Mouse (Mus musculus) lung, postnatal 0 days (tissue): ENCODE results near the gene 1700021F05Rik. TPM values are rescaled to one million over a fixed set of nuclear protein-coding genes. Genes with fewer than 3 reads are reported as not detected.

Experiments
- ATAC-seq: fragments of 200-750 bp; cut with Nextera tagmentation; 2 replicates; pipeline ENCODE4 v1.8.0; 2017; ENCODE audit warnings: moderate library complexity
- DNase-seq: peaks from one replicate; pipeline ENCODE4 v3.0.0-alpha.2; 2016; ENCODE audit warnings: low spot score
- H3K27ac ChIP-seq: fragments of 300-500 bp; sonication (generic); 2 replicates; pipeline ENCODE4 v1.5.1; 2014; ENCODE audit warnings: antibody characterized with exemption, mild to moderate bottlenecking, low read length, mixed read lengths
- H3K27me3 ChIP-seq: fragments of 300-500 bp; sonication (generic); replicated peaks from 2 replicates; pipeline ENCODE4 v1.6.1; 2014; ENCODE audit warnings: low read length, mixed read lengths; ENCODE audit not compliant: insufficient read depth
- H3K36me3 ChIP-seq: fragments of 300-500 bp; sonication (generic); 2 replicates; pipeline ENCODE4 v1.6.1; 2014; ENCODE audit warnings: low read length, mixed read lengths; ENCODE audit not compliant: insufficient read depth
- H3K4me1 ChIP-seq: fragments of 300-500 bp; sonication (generic); 2 replicates; pipeline ENCODE4 v1.6.1; 2014; ENCODE audit warnings: antibody characterized with exemption, low read depth, low read length, mixed read lengths; ENCODE audit not compliant: insufficient read depth
- H3K4me2 ChIP-seq: fragments of 300-500 bp; sonication (generic); replicated peaks from 2 replicates; pipeline ENCODE4 v1.6.1; 2014; ENCODE audit warnings: low read depth, mild to moderate bottlenecking, low read length, moderate library complexity, mixed read lengths
- H3K4me3 ChIP-seq: fragments of 300-500 bp; sonication (generic); 2 replicates; pipeline ENCODE4 v1.5.1; 2014; ENCODE audit warnings: low read depth, low read length
- H3K9ac ChIP-seq: fragments of 300-500 bp; sonication (generic); replicated peaks from 2 replicates; pipeline ENCODE4 v1.6.1; 2014; ENCODE audit warnings: low read depth, mild to moderate bottlenecking
- H3K9me3 ChIP-seq: fragments of 300-500 bp; sonication (generic); 2 replicates; pipeline ENCODE4 v1.6.1; 2016; ENCODE audit warnings: low read length, mixed read lengths
- CTCF ChIP-seq: IDR thresholded peaks from 2 replicates; pipeline ENCODE4 v1.5.1; 2016; ENCODE audit warnings: antibody characterized with exemption, mild to moderate bottlenecking
- EP300 ChIP-seq: IDR thresholded peaks from 2 replicates; pipeline ENCODE4 v1.6.1; 2016; ENCODE audit warnings: antibody characterized with exemption, mild to moderate bottlenecking, control low read depth
- WGBS: fragments of 180-500 bp; shearing (Covaris S2); extraction: QIAGEN DNeasy Blood & Tissue Kit; methylation state at CpG from one replicate; pipeline ENCODE4 v1.1.7; 2014; 5-methylcytosine and 5-hydroxymethylcytosine counted together
- polyA plus RNA-seq: library from polyadenylated mRNA; unstranded; fragments of >200 nt; fragmentation: Nextera tagmentation; extraction: Ambion mirVana; gene quantifications from 2 replicates; pipeline ENCODE4 v1.2.1, GENCODE M21; 2015

The 1700021F05Rik gene
- polyA plus RNA-seq, 1 experiment from 2014 or later, result 34.2 TPM

DNA sequence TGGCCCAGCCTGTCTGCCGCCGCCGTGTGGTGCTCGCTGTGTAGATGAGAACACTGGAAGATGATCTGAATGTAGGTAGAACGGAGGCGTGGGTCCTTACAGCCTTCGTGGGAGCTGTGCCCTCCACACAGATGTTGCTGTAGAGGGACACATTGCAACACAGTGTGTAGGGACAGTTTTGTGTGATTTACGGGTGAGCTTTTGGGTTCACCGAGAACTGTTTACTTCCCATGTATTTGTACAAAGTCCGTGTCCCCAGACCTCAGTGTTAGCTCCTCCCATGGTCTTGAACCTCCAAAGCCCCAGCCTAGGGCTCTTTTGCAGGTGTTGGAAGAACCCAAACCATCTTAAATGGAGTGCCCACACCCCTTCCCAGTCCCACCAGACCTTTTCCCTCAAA is 27.8 kb downstream of the 1700021F05Rik start:
- Histone ChIP-seq H3K36me3 (0 out of 2 replicates have a peak, but pooled peaks cover 7% of the 10 kb centered on the region), H3K4me2 (no peak overlapping the region), H3K4me1 (peaks cover 7% of the 10 kb centered on the region; the same call in 1 of the 2 replicates), H3K27me3 (no peaks in the 10 kb centered on the region), H3K9me3 (no peaks in the 10 kb centered on the region), H3K27ac (no peak overlapping the region), H3K4me3 (no peak overlapping the region), H3K9ac (no peak overlapping the region)
- TF ChIP-seq EP300, result no peak
- no peak for TF ChIP-seq CTCF
- no peak for ATAC-seq
- no peak for DNase-seq
- 87% methylated on average over 10 of the region's 10 CpGs for WGBS

GRCm38 (mm10) chr10:43509228-43509627 is 31.6 kb downstream of the 1700021F05Rik start:
- Histone ChIP-seq H3K9me3 (no peaks in the 10 kb centered on the region), H3K36me3 (0 out of 2 replicates have a peak, but pooled peaks cover 7% of the 10 kb centered on the region), H3K4me2 (no peak overlapping the region), H3K27ac (no peak overlapping the region), H3K4me3 (no peak overlapping the region), H3K9ac (no peak overlapping the region), H3K27me3 (no peaks in the 10 kb centered on the region), H3K4me1 (no peaks in the 10 kb centered on the region)
- TF ChIP-seq EP300 (no peak), CTCF (no peak)
- DNase-seq, result no peak
- WGBS, result 93% methylated on average over 7 of the region's 7 CpGs
- no peak for ATAC-seq

GRCm38 (mm10) chr10:43507051-43507450 is 33.7 kb downstream of the 1700021F05Rik start:
- DNase-seq, result no peak
- Histone ChIP-seq H3K27me3 (no peaks in the 10 kb centered on the region), H3K9me3 (no peaks in the 10 kb centered on the region), H3K4me1 (no peaks in the 10 kb centered on the region), H3K36me3 (0 out of 2 replicates have a peak, but pooled peaks cover 7% of the 10 kb centered on the region), H3K4me3 (no peak overlapping the region), H3K9ac (no peak overlapping the region), H3K4me2 (no peak overlapping the region), H3K27ac (no peak overlapping the region)
- TF ChIP-seq CTCF (no peak), EP300 (no peak)
- 69% methylated on average over 4 of the region's 4 CpGs for WGBS
- ATAC-seq, result no peak

DNA sequence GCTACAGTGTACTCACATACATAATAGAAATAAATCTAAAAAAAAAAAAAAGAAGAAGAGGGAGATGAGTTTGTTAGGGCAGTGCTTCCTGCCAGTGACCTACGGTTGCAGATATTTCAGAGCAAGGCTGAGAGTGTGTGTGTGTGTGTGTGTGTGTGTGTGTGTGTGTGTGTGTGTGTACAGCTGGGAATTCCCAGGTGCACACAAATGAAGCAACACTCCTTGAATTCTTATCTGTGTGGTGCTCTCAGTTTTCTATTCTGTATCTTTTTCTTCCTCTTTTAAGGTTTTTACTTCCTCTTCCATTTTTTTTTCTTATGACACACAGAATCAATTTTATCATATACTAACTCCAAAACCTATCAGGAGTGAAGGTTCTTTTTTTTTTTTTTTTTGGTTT is 36.5 kb downstream of the 1700021F05Rik start:
- DNase-seq, result no peak
- Histone ChIP-seq H3K4me2 (no peak overlapping the region), H3K4me3 (no peak overlapping the region), H3K9me3 (no peaks in the 10 kb centered on the region), H3K27ac (no peak overlapping the region), H3K36me3 (peaks cover 2% of the 10 kb centered on the region; the same call in 1 of the 2 replicates), H3K4me1 (no peaks in the 10 kb centered on the region), H3K27me3 (no peaks in the 10 kb centered on the region), H3K9ac (no peak overlapping the region)
- no peak for ATAC-seq
- WGBS, result 43% methylated on average over 1 of the region's 1 CpGs
- no peak for TF ChIP-seq EP300
- no peak for TF ChIP-seq CTCF

GRCm38 (mm10) chr10:43502599-43502998 is 38.2 kb downstream of the 1700021F05Rik start:
- TF ChIP-seq CTCF, result no peak
- TF ChIP-seq EP300, result no peak
- H3K9ac ChIP-seq, result no peak overlapping the region
- H3K9me3 ChIP-seq, result no peaks in the 10 kb centered on the region
- no peak overlapping the region for H3K4me3 ChIP-seq
- no peak for DNase-seq
- no peak for ATAC-seq
- 90% methylated on average over 4 of the region's 4 CpGs for WGBS
- peaks cover 8% of the 10 kb centered on the region; the same call in 1 of the 2 replicates for H3K36me3 ChIP-seq
- no peak overlapping the region for H3K27ac ChIP-seq
- no peak overlapping the region for H3K4me2 ChIP-seq
- no peaks in the 10 kb centered on the region for H3K27me3 ChIP-seq
- H3K4me1 ChIP-seq, result no peaks in the 10 kb centered on the region

DNA sequence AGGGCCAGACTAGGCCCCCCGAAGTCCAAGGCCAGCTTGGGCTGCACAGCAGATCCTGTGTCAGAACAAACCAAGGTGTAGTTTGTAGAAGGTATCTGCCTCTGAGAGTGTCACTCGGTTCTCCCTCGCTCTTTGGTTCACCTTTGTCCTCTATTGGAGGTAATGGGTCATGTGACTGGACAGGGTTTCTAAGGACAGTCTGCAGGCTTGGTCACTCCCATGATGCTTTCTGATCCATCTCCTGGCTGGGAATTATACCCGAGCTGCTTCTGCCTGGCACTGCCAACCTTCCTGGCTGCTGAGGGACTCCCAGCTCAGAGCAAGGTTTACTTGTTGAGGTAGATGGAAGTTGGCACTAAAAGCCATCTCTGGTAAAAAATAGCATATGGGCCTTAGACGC is 49.9 kb downstream of the 1700021F05Rik start:
- no peak overlapping the region for H3K4me3 ChIP-seq
- no peak overlapping the region for H3K27ac ChIP-seq
- WGBS, result 76% methylated on average over 5 of the region's 5 CpGs
- no peak overlapping the region for H3K4me2 ChIP-seq
- H3K36me3 ChIP-seq, result peaks cover 4% of the 10 kb centered on the region; the same call in 1 of the 2 replicates
- no peak overlapping the region for H3K9ac ChIP-seq
- ATAC-seq (no peak), DNase-seq (no peak)
- H3K9me3 ChIP-seq, result no peaks in the 10 kb centered on the region
- H3K4me1 ChIP-seq, result no peaks in the 10 kb centered on the region
- TF ChIP-seq CTCF (no peak), EP300 (no peak)
- no peaks in the 10 kb centered on the region for H3K27me3 ChIP-seq

DNA sequence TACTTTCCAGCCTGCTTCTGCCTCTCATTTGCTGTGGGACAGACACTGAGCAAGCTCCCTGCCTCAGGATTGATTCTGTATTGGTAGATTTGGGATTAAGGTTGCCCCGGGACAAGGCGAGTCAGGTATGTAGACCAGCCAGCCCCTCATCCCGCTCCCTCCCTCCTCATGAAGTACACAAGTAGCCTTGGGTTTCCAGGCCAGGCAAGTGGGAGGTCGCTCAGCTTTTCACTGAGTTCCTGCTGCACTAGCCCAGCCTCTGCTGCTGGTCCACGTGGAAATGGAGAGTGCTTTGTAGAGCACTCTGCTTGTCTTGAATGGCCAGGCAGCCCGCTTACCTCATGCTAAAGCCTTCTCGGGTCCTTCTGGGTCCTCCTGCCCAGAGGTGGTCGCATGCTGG is 50.8 kb downstream of the 1700021F05Rik start:
- peaks cover 2% of the 10 kb centered on the region; the same call in 1 of the 2 replicates for H3K36me3 ChIP-seq
- TF ChIP-seq EP300, result no peak
- TF ChIP-seq CTCF, result no peak
- no peaks in the 10 kb centered on the region for H3K4me1 ChIP-seq
- H3K4me3 ChIP-seq, result no peak overlapping the region
- peak; percentile 59 for ATAC-seq
- 0 out of 2 replicates have a peak overlapping the region, but pooled peaks have one; percentile 16 for H3K27ac ChIP-seq
- no peak overlapping the region for H3K4me2 ChIP-seq
- H3K9me3 ChIP-seq, result no peaks in the 10 kb centered on the region
- DNase-seq, result peak; percentile 14
- WGBS, result 46% methylated on average over 8 of the region's 8 CpGs
- H3K27me3 ChIP-seq, result no peaks in the 10 kb centered on the region
- no peak overlapping the region for H3K9ac ChIP-seq
